Mouse (Mus musculus) ES-Bruce4 (cell line): Measurements from ENCODE around the gene Arntl. TPM values are rescaled to one million over a fixed set of nuclear protein-coding genes. Genes with fewer than 3 reads are reported as not detected.

Experiments used
- H3K27ac ChIP-seq: 2 replicates; pipeline ENCODE4 v1.5.1; 2012; ENCODE audit warnings: low read length, inconsistent platforms; ENCODE audit not compliant: insufficient read depth
- H3K27me3 ChIP-seq: 2 replicates; pipeline ENCODE4 v1.6.1; 2012; ENCODE audit warnings: mild to moderate bottlenecking, low read length, inconsistent platforms; ENCODE audit not compliant: control insufficient read depth, poor library complexity, insufficient read depth, severe bottlenecking
- H3K36me3 ChIP-seq: 2 replicates; pipeline ENCODE4 v1.6.1; 2012; ENCODE audit warnings: inconsistent platforms, mild to moderate bottlenecking, low read length, moderate library complexity; ENCODE audit not compliant: control insufficient read depth, poor library complexity, insufficient read depth, severe bottlenecking
- H3K4me1 ChIP-seq: one replicate; pipeline ENCODE4 v1.8.1; 2011; ENCODE audit warnings: low read length; ENCODE audit not compliant: control insufficient read depth, insufficient read depth
- H3K4me3 ChIP-seq: 2 replicates; pipeline ENCODE4 v1.5.1; 2011; ENCODE audit warnings: low read depth, mild to moderate bottlenecking, low read length
- H3K9ac ChIP-seq: 2 replicates; pipeline ENCODE4 v1.6.1; 2012; ENCODE audit warnings: low read depth, mild to moderate bottlenecking, inconsistent platforms; ENCODE audit not compliant: poor library complexity, severe bottlenecking
- H3K9me3 ChIP-seq: replicated peaks from 2 replicates; pipeline ENCODE4 v1.6.1; 2012; ENCODE audit warnings: mild to moderate bottlenecking, low read length, inconsistent platforms; ENCODE audit not compliant: control insufficient read depth, poor library complexity, insufficient read depth, severe bottlenecking
- CTCF ChIP-seq: IDR thresholded peaks from one replicate; pipeline ENCODE4 v1.8.1; 2011; ENCODE audit warnings: low read depth, low read length
- EP300 ChIP-seq: IDR thresholded peaks from 2 replicates; pipeline ENCODE4 v1.6.1; 2011; ENCODE audit warnings: low read depth, low read length; ENCODE audit not compliant: insufficient read depth
- POLR2A ChIP-seq: IDR thresholded peaks from one replicate; pipeline ENCODE4 v1.8.1; 2011; ENCODE audit warnings: low read length; ENCODE audit not compliant: insufficient read depth
- polyA plus RNA-seq: library from polyadenylated mRNA; stranded (reverse); fragments of >200 nt; gene quantifications from 2 replicates; pipeline ENCODE4 v1.2.4, GENCODE M21; 2011; ENCODE audit warnings: low read depth; ENCODE audit not compliant: missing spikeins, insufficient read depth, insufficient read length

Arntl gene
- polyA plus RNA-seq, 1 experiment, result 13.3 TPM

DNA sequence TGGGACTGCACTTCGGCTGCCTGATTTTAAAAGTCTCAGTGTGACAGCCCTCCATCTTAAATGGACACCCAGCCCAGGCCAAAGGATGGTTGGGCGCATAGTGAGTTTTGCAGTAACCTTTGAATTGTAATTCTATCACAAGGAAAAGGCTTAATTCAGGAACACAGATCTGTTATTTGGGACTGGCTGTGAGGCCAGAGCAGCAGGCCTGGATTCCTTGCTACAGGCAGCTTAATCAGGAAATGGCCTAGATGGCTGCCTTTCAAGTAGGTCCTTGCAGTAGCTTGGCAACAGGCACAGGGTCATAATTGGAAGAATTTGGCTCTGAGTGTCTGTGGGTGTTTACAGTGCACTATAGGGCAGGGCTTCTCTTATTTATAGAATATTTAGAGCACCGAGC, 43.7 kb downstream of the Arntl start:
- TF ChIP-seq CTCF (no peak), EP300 (no peak)
- H3K27ac ChIP-seq, result peak overlapping the region; percentile 22; the same call in 1 of the 2 replicates
- H3K36me3 ChIP-seq, result peaks cover 3% of the 10 kb centered on the region; the same call in 1 of the 2 replicates

DNA sequence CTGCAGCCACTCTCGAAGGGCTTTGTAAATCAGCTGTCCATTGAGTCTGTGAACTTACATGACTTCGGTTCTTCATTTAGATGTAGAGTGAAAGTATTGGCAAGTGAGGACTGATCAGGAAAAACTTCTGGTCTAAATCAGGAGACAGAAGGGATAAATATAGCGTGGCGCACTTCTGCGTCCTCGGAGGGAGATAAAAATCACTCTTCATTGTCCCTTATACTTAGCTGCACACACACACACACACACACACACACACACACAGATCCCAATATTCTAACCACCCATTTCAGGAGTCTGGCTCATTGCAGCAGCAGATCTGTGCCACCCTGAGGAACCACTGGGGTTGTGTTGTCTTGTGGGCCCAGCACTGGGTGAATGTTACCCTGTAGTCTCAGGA, 44.3 kb downstream of the Arntl start:
- Histone ChIP-seq H3K4me3 (no peak overlapping the region), H3K36me3 (peaks cover 3% of the 10 kb centered on the region; the same call in 1 of the 2 replicates), H3K9me3 (no peaks in the 10 kb centered on the region), H3K9ac (no peak overlapping the region), H3K27ac (no peak overlapping the region), H3K4me1 (peaks cover 5% of the 10 kb centered on the region), H3K27me3 (no peaks in the 10 kb centered on the region)
- TF ChIP-seq EP300 (no peak), CTCF (no peak), POLR2A (no peak)

More for the DNA sequence above, 43.7 kb downstream of the Arntl start:
- Histone ChIP-seq H3K9ac (no peak overlapping the region), H3K4me3 (no peak overlapping the region), H3K9me3 (no peaks in the 10 kb centered on the region), H3K27me3 (no peaks in the 10 kb centered on the region), H3K4me1 (peaks cover 5% of the 10 kb centered on the region)

DNA sequence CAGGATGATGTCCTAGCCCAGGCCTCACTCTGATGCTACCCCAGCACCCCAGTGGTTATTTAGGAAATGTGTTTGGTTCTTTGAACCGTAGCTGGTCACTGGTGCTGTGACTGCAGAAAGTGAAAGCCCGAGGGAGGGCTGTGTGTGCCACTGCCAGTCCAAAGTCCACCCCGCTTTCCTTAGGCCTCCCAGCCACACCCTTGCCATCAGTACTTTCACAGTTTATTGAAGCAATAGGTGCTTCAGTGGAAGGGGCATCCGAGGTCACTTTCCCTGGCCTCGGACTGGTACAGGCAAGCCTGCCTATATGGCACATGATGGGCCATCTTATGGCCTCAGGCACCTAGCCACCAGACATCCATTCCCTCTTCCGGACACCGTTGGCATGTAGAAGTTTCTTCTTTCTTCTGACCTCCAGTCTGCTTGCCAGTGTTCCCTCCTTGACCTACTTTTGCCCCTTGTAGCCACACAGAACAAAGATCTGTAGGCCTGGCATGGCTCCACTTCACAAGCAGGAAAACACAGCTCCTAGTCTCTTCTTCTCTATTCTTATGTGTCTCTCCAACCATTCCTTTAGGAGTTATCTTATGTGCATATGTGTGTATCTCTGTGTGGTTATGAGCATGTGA, 46.6 kb downstream of the Arntl start:
- Histone ChIP-seq H3K9me3 (no peaks in the 10 kb centered on the region), H3K4me3 (no peak overlapping the region), H3K36me3 (peaks cover 9% of the 10 kb centered on the region; the same call in 1 of the 2 replicates), H3K9ac (no peak overlapping the region), H3K27me3 (no peaks in the 10 kb centered on the region), H3K4me1 (peaks cover 5% of the 10 kb centered on the region), H3K27ac (no peak overlapping the region)
- TF ChIP-seq CTCF (no peak), POLR2A (no peak), EP300 (no peak)

DNA sequence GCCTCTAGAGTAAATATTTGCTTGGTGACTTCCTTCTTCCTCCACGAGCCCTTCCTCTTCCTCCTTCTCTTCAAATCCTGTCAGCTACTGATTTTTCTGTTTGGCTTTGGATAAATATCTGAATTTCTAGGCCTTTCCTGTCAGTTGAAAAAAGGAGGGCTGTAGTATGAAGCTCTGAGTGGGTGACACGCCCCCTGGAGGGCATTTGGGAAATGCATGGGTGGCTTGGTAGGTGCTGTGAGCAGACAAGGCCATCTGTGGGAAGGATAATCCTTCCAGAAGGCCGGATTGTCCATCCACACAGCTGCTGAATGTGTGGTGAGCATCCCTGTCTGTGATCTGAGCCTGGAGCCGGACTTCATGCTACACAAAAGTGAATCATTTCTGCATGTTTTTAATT, 48.8 kb downstream of the Arntl start:
- H3K27me3 ChIP-seq, result no peaks in the 10 kb centered on the region
- peak; percentile 67 for TF ChIP-seq CTCF
- TF ChIP-seq EP300, result no peak
- TF ChIP-seq POLR2A, result no peak
- H3K9me3 ChIP-seq, result no peaks in the 10 kb centered on the region
- no peak overlapping the region for H3K9ac ChIP-seq
- peak overlapping the region; percentile 26; the same call in 1 of the 2 replicates for H3K27ac ChIP-seq
- H3K4me1 ChIP-seq, result peaks cover 3% of the 10 kb centered on the region
- no peak overlapping the region for H3K4me3 ChIP-seq
- H3K36me3 ChIP-seq, result peaks cover 9% of the 10 kb centered on the region; the same call in 1 of the 2 replicates

DNA sequence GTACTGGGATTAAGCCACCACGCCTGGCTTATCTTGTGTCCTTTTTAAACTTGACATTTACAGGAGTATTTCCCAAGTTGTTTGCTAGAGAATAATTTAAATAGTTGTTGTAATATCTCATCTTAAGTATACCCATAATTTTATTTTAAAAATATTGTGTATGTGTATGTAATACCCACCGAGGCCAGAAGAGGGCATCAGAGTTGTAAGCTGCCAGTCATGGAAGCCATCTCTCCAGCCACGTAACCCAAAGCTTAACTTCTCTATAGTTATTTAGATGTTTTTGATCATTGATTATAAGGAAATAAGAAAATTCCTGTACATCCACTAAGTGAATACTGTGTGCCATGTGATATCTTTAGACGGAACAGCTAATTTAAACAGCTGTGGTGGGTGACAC, 51.2 kb downstream of the Arntl start:
- TF ChIP-seq EP300 (no peak), POLR2A (no peak), CTCF (peak; percentile 42)
- peak overlapping the region; percentile 66; the same call in 1 of the 2 replicates for H3K27ac ChIP-seq
- peaks cover 9% of the 10 kb centered on the region; the same call in 1 of the 2 replicates for H3K36me3 ChIP-seq
- peaks cover 3% of the 10 kb centered on the region for H3K4me1 ChIP-seq
- H3K9me3 ChIP-seq, result no peaks in the 10 kb centered on the region
- H3K9ac ChIP-seq, result peak overlapping the region; percentile 92
- H3K27me3 ChIP-seq, result no peaks in the 10 kb centered on the region
- 0 out of 2 replicates have a peak overlapping the region, but pooled peaks have one; percentile 14 for H3K4me3 ChIP-seq
